Mouse (Mus musculus) forebrain, embryonic 12.5 days (tissue): ENCODE measurements at regions not wholly inside any gene's neighbourhood (a gene's known extent, or its start where the extent isn't known, plus 50 kb on each side); places are given as distances from the start of the nearest gene placed in this dataset. TPM values are rescaled to one million over a fixed set of nuclear protein-coding genes. Genes with fewer than 3 reads are reported as not detected.

Experiments used
- microRNA counts: library from miRNA; unstranded; fragments of <30 nt; microRNA quantifications from one replicate; lab custom pipeline; 2017
- microRNA-seq: library from miRNA; unstranded; fragments of <30 nt; microRNA quantifications from one replicate; pipeline ENCODE4, GENCODE M21; 2017

MicroRNAs in the stretch of these regions (microRNA counts, 519-probe panel; counts per million panel counts)
- microRNA mmu-miR-101a (lab: Ali Mortazavi, UCI), result not detected

Small RNAs in the stretch of these regions (microRNA-seq; reads per million reads assigned to microRNA genes)
- gene Mir101a, result 337 reads per million, percentile 64 among the genes with 10 or more reads in this experiment
